Mouse (Mus musculus) neural tube, embryonic 14.5 days (tissue): ENCODE data around the gene Ina. TPM values are rescaled to one million over a fixed set of nuclear protein-coding genes. Genes with fewer than 3 reads are reported as not detected.
"Not testable (repeated sequence)": the region's sequence is repeated elsewhere in the genome, so short reads cannot be mapped to it uniquely, and the experiment has no call there.

Experiments
- ATAC-seq: fragments of 200-750 bp; cut with Nextera tagmentation; 2 replicates; pipeline ENCODE4 v1.8.0; 2017; ENCODE audit warnings: low read depth, mild to moderate bottlenecking, moderate TSS enrichment, moderate library complexity
- H3K27ac ChIP-seq: fragments of 300-500 bp; sonication (generic); 2 replicates; pipeline ENCODE4 v1.5.1; 2014; ENCODE audit warnings: low read depth, mild to moderate bottlenecking, control low read depth, low read length, moderate library complexity, mixed read lengths
- H3K27me3 ChIP-seq: fragments of 300-500 bp; sonication (generic); 2 replicates; pipeline ENCODE4 v1.6.1; 2014; ENCODE audit warnings: low read length; ENCODE audit not compliant: control insufficient read depth, insufficient read depth
- H3K36me3 ChIP-seq: fragments of 300-500 bp; sonication (generic); 2 replicates; pipeline ENCODE4 v1.6.1; 2014; ENCODE audit warnings: low read length, mixed read lengths; ENCODE audit not compliant: control insufficient read depth, insufficient read depth
- H3K4me1 ChIP-seq: fragments of 300-500 bp; sonication (generic); 2 replicates; pipeline ENCODE4 v1.6.1; 2014; ENCODE audit warnings: low read length; ENCODE audit not compliant: control insufficient read depth, insufficient read depth
- H3K4me2 ChIP-seq: fragments of 300-500 bp; sonication (generic); 2 replicates; pipeline ENCODE4 v1.6.1; 2014; ENCODE audit warnings: mild to moderate bottlenecking, low read depth, low read length, control low read depth
- H3K4me3 ChIP-seq: fragments of 300-500 bp; sonication (generic); 2 replicates; pipeline ENCODE4 v1.5.1; 2014; ENCODE audit warnings: low read depth, low read length, control low read depth, mixed read lengths
- H3K9ac ChIP-seq: fragments of 300-500 bp; sonication (generic); replicated peaks from 2 replicates; pipeline ENCODE4 v1.6.1; 2014; ENCODE audit warnings: low read depth, mild to moderate bottlenecking, control low read depth, low read length, mixed read lengths
- H3K9me3 ChIP-seq: fragments of 300-500 bp; sonication (generic); 2 replicates; pipeline ENCODE4 v1.6.1; 2016; ENCODE audit warnings: low read length; ENCODE audit not compliant: control insufficient read depth
- WGBS: fragments of 180-500 bp; shearing (Covaris S2); extraction: QIAGEN DNeasy Blood & Tissue Kit; methylation state at CpG from one replicate; pipeline ENCODE4 v1.1.7; 2014; 5-methylcytosine and 5-hydroxymethylcytosine counted together
- polyA plus RNA-seq: library from polyadenylated mRNA; unstranded; fragments of >200 nt; fragmentation: Nextera tagmentation; extraction: Ambion mirVana; gene quantifications from 2 replicates; pipeline ENCODE4 v1.2.1, GENCODE M21; 2014

Gene Ina
- polyA plus RNA-seq, 1 experiment from 2014 or later, result 535 TPM

DNA sequence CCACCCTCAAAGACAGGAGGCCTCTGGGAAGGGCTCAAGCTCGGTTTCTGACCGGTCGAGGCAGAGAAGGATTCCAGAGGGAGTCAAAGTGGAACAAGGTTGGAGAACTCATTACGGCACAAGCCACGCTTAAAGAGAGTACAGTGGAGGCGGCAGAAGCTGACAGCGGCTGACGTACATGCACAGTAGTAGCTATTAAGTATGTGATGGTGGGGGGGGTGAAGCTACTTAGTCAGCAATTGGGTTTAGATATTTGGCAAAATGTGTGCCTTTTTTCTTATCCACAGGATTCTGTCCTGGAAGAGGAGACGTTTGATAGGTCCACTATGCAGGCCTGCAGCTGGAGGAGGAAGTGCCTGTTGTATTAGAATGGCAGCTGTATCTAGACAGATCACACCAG, 42.8 kb upstream of the Ina start:
- 0 out of 2 replicates have a peak overlapping the region, but pooled peaks have one; percentile 21 for H3K9ac ChIP-seq
- H3K36me3 ChIP-seq, result no peaks in the 10 kb centered on the region
- no peak overlapping the region for H3K4me3 ChIP-seq
- 38% methylated on average over 9 of the region's 9 CpGs for WGBS
- no peak for ATAC-seq
- no peak overlapping the region for H3K4me2 ChIP-seq
- no peaks in the 10 kb centered on the region for H3K27me3 ChIP-seq
- no peaks in the 10 kb centered on the region for H3K9me3 ChIP-seq
- H3K4me1 ChIP-seq, result peaks cover 8% of the 10 kb centered on the region
- peak overlapping the region; percentile 69 for H3K27ac ChIP-seq

DNA sequence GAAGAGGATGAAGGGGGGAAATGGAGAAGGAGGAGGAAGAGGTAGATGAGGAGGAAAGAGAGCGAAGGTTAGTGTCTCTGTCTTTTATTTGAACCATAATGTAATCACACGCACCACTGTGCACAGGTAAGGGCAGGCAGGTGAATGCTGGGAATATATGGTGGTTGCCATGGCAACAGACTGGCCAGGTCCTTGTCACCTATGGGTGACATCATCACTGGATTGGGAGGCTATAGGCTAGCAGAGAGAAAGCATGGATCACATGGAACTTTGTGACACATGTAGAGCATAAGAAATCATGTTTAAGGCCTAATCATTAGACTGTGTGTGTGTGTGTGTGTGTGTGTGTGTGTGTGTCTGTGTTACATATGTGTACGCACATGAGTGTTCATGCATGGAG, 42.3 kb upstream of the Ina start:
- 90% methylated on average over 3 of the region's 3 CpGs for WGBS
- ATAC-seq, result no peak
- H3K9ac ChIP-seq, result no peak overlapping the region
- H3K27ac ChIP-seq, result peak overlapping the region; percentile 69; the same call in 1 of the 2 replicates
- no peaks in the 10 kb centered on the region for H3K27me3 ChIP-seq
- peaks cover 8% of the 10 kb centered on the region for H3K4me1 ChIP-seq
- H3K4me3 ChIP-seq, result no peak overlapping the region
- H3K9me3 ChIP-seq, result no peaks in the 10 kb centered on the region
- no peaks in the 10 kb centered on the region for H3K36me3 ChIP-seq
- H3K4me2 ChIP-seq, result no peak overlapping the region

DNA sequence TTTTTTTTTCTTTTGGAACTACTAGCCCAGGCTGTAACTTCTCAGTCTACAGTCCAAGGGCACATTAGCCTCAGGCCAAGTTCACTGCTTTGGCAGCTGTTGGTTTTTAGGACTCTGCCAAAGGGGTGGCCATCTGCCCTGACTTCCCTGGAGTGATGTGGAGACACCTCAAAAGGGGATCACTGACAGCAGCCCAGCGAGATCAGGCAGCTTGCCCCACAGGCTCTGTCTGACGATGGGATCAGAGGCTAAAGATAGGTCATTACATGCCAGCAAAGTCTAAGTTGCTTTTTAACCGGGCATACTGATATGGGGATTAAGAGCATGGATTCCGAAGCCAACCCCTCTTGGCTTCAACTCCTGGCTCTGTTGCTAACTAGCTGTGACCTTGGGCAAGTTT, 38.9 kb upstream of the Ina start:
- Histone ChIP-seq H3K4me3 (no peak overlapping the region), H3K9me3 (no peaks in the 10 kb centered on the region), H3K4me2 (no peak overlapping the region), H3K27me3 (no peaks in the 10 kb centered on the region), H3K9ac (no peak overlapping the region), H3K36me3 (no peaks in the 10 kb centered on the region), H3K27ac (no peak overlapping the region), H3K4me1 (peaks cover 8% of the 10 kb centered on the region)
- WGBS, result 81% methylated on average over 4 of the region's 4 CpGs
- ATAC-seq, result no peak

DNA sequence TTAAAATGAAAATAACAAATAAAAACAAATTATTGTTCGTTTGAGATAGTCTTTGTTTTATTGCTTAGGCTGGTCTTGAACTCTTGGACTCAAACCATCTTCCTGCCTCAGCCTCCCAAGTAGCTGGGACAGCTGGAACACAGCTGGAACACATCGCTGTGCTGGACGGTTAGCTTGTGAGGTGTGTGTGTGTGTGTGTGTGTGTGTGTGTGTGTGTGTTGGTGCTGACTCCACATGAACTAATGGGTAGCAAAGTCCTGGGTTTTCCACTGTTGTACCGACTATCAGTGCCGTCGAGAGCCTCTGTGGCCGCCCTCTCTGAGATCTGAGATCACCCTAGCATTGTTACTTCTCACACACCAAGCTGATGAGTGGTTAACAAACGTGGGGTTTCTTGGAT, 38.5 kb upstream of the Ina start:
- no peak for ATAC-seq
- 85% methylated on average over 8 of the region's 8 CpGs for WGBS
- Histone ChIP-seq H3K9ac (no peak overlapping the region), H3K27ac (no peak overlapping the region), H3K9me3 (no peaks in the 10 kb centered on the region), H3K4me3 (no peak overlapping the region), H3K36me3 (no peaks in the 10 kb centered on the region), H3K4me1 (peaks cover 8% of the 10 kb centered on the region), H3K27me3 (no peaks in the 10 kb centered on the region), H3K4me2 (no peak overlapping the region)

DNA sequence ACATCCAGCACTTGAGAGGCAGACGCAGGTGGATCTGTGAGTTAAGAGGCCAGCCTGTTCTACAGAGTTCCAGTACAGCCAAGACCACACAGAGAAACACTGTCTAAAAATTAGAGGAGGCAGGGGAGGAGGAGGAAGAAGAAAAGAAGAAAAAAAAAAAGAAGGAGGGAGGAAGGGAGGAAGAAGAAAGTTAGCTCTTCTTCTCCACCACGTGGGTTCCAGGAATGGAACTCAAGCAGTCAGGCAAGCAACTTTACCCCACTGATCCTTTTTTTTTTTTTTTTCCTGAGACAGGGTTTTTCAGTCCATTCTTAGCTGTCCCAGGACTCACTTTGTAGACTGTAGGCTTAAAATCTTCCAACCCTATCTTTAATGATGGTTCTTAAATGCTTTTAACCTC, 37.8 kb upstream of the Ina start:
- Histone ChIP-seq H3K9me3 (no peaks in the 10 kb centered on the region), H3K4me1 (peaks cover under 1% of the 10 kb centered on the region), H3K36me3 (no peaks in the 10 kb centered on the region), H3K9ac (no peak overlapping the region), H3K4me3 (no peak overlapping the region), H3K4me2 (no peak overlapping the region), H3K27me3 (no peaks in the 10 kb centered on the region), H3K27ac (no peak overlapping the region)
- 77% methylated on average over 2 of the region's 2 CpGs for WGBS
- ATAC-seq, result no peak

DNA sequence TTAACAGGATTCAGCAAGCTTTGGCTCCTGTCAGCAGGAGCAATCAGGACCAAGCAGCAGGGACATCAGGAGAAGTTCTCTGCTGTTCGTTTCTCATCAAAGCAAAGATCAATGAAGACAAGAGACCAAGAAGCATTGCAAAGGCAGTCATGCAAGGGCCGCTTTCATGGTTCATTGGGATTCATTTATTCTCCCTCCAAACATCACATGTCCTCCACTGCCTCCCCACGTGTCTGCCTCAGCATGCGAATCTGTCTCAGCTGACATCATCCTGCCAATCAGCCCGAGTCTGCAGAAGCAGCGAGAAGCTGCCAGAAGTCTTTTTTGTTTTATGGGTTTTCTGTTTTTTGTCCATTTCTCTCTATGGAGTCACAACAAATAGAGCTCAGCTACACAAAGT, 37.0 kb upstream of the Ina start:
- no peak for ATAC-seq
- Histone ChIP-seq H3K4me3 (no peak overlapping the region), H3K36me3 (no peaks in the 10 kb centered on the region), H3K27ac (no peak overlapping the region), H3K9ac (no peak overlapping the region), H3K4me1 (no peaks in the 10 kb centered on the region), H3K4me2 (no peak overlapping the region), H3K27me3 (no peaks in the 10 kb centered on the region), H3K9me3 (no peaks in the 10 kb centered on the region)
- WGBS, result 32% methylated on average over 6 of the region's 6 CpGs

DNA sequence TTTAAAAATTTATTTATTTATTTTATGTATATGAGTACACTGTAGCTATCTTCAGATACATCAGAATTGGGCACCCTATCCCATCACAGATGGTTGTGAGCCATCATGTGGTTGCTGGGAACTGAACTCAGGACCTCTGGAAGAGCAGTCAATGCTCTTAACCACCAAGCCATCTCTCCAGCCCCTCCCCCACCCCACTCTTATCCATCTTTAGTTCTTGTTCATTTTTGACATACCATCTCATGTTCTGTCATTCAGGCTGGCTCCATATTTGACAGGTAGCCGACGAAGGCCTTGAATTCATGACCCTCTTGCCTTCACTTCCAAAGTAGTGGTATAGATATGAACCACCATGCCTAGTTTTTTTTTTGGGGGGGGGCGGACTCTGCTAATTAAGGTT, 36.4 kb upstream of the Ina start:
- ATAC-seq, result not testable (repeated sequence)
- 95% methylated on average over 3 of the region's 3 CpGs for WGBS

DNA sequence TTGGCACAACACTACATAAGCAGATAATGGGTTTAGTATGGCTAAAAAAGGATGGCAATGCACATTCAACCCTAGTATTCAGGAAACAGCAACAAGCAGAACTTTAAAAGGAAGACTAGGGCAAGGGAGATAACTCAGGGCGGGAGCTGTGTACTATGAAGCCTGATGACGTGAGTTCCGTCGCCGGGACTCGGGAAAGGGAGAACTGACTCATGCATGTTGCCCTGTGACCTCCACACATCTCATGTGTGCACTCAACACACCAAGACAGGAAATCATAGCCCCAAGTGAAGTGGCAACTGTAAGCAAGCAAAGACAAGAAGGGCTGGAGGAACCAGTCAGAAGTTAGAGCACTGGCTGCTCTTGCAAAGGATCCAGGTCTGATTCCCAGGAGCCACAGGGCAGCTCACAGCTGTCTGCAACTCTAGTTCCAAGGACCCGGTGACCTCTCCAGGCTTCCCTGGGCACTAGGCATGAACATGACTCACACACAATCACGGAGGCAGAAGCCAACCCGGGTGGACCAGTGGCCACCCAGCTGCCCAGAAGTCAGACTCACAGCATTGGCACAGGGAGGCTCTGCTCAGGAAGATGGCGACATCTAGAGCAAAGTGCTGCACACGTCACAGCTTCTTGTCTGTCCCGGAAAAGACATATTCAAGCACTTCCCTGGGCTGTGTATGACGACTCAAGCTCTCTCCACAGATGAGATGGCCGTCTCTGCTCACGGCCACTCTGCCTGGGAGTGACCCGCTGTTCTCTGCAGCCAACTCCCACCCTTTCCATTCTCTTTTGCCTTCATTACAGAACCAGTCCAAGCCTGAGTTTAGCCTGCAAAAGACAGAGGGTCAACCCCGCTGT, 35.3 kb upstream of the Ina start:
- no peak overlapping the region for H3K4me2 ChIP-seq
- no peaks in the 10 kb centered on the region for H3K9me3 ChIP-seq
- H3K27me3 ChIP-seq, result no peaks in the 10 kb centered on the region
- no peaks in the 10 kb centered on the region for H3K36me3 ChIP-seq
- no peaks in the 10 kb centered on the region for H3K4me1 ChIP-seq
- 90% methylated on average over 17 of the region's 17 CpGs for WGBS
- no peak for ATAC-seq
- no peak overlapping the region for H3K4me3 ChIP-seq
- no peak overlapping the region for H3K27ac ChIP-seq
- no peak overlapping the region for H3K9ac ChIP-seq

More for the DNA sequence above, 36.4 kb upstream of the Ina start:
- H3K27ac ChIP-seq, H3K9me3 ChIP-seq, H3K4me3 ChIP-seq, H3K27me3 ChIP-seq, H3K4me1 ChIP-seq, H3K9ac ChIP-seq, H3K36me3 ChIP-seq, H3K4me2 ChIP-seq: not testable (repeated sequence)

DNA sequence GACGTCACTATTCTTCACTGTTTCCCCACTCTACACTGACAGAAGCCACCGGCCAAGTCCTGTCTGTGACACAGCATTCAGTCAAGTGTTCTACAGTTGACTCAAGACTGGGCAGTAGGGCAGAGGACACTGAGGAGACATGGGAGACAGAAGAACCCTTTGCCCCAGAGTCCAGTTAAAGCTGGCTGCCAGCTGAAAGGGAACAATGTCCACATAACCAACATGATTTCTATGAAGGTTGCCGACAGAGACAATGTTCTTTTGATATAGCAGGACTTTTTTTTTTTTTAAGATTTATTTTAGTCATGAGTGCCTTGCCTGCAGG, 34.8 kb upstream of the Ina start:
- no peaks in the 10 kb centered on the region for H3K4me1 ChIP-seq
- no peak overlapping the region for H3K4me2 ChIP-seq
- no peak overlapping the region for H3K27ac ChIP-seq
- no peaks in the 10 kb centered on the region for H3K9me3 ChIP-seq
- no peak for ATAC-seq
- H3K4me3 ChIP-seq, result no peak overlapping the region
- H3K27me3 ChIP-seq, result no peaks in the 10 kb centered on the region
- H3K9ac ChIP-seq, result no peak overlapping the region
- no peaks in the 10 kb centered on the region for H3K36me3 ChIP-seq
- WGBS, result 79% methylated on average over 3 of the region's 3 CpGs
